Mouse (Mus musculus): ENCODE data around the gene Mak. TPM values are rescaled to one million over a fixed set of nuclear protein-coding genes. Genes with fewer than 3 reads are reported as not detected.
"Not testable (repeated sequence)": the region's sequence is repeated elsewhere in the genome, so short reads cannot be mapped to it uniquely, and the experiment has no call there.

The Mak gene
- total RNA-seq, 2 experiments from 2014 or later = not detected

GRCm38 (mm10) chr13:40998537-40998936 lies 81.0 kb downstream of the Mak start:
- DNase-seq = not testable (repeated sequence)

- DNase-seq = no peak
Measured at GRCm38 (mm10) chr13:40994487-40995263, 84.8 kb downstream of the Mak start.

- no peak for DNase-seq
Measured at GRCm38 (mm10) chr13:40988418-40988817, 91.1 kb downstream of the Mak start.

GRCm38 (mm10) chr13:40987608-40988303 lies 91.8 kb downstream of the Mak start:
- DNase-seq = not testable (repeated sequence)

DNA sequence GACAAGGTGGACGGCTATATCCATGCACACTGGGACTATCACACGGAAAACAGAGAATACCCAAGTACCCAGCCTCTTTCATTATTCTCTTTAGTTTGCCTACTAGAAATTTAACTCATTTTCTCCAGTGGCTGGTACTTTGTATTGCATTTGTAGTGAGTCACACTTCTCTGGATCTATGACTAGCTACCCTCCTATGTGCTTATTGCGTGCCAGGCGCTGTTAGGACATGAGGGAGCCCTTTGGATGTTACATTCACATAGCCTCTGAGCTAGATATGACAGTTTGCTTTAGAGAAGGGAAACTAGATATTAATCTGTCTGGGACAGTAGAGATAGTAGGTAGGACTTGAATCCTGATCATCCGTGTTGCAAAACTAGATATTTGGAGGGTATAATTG lies 93.4 kb downstream of the Mak start:
- no peak for DNase-seq

DNA sequence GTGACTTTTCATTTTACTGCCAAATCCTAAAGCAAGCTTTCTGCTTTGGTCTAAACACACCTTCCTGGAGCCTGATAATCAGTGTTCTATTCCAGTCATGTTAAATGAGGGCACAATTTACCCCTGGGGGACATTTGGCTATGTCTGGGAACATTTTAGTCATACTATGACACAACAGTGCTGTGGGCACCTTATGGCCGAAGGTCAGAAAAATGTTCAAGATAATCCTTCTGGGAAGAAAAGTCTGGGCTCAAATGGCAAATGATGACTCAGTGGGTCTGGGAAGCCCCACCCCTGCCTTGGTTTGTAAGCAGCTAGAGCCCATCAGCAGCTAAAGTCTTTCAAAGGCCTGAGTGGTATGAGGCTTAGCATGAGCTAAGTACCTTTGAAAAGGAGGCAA lies 96.7 kb downstream of the Mak start:
- DNase-seq = no peak

DNA sequence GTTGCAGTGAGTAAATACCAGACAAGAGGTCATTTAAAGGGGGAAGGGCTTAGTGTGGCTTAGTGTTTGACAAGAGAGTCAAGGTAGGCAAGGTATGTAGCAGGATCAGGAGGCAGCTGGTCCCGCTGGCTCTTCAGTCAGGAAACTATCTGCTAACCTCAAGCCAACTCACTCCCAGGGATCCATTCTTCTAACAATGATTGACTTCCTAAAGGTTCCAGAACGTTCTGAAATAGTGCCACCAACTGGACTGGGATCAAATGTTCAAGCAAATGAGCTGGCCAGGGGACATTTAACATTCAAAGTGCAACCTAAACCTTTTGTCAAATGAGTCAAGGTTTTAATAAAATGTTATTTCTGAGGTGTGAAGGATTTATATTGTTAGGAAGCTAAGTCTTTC lies 100.2 kb downstream of the Mak start:
- DNase-seq = no peak

DNA sequence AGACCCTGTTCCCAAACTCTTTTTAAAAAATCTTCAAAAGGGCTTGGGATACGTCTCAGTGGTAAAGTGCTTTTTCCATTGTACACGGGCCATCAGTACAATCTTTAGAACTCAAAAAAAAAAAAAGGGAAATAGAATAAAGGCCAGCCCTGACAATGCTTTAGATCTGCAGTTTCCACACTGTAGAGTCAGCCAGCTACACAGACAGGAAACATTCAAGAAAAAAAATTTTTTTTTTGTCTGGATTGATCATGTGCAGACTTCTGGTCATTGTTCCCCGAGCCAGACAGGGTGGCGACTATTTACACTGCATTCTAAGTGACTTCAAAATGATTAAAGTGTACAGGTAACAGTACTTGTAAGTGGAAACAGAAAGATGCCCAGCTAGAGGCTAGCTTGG lies 100.9 kb downstream of the Mak start:
- DNase-seq = no peak

DNA sequence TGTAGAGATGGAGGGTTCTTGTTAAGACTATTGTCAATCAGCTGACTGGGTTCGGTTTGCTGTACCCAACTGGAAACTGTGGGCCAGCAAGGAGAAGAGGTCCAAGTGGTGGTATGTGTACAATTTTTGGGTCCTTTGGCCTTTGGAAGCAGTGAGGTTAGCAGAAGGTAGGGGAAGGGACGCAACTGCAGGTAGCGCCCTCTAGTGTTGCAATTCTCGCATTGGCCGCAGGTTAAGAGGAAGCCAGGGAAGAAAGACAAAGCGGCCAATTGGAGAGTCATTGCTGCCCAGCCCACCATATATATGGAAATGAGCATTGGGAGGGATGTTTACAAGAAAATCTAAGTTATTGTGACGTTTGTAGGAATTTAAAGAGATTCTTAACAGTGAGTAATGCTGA lies 101.9 kb downstream of the Mak start:
- DNase-seq = peak; percentile 60

Other genes starting within 250 kb of the Mak start
- gene Gcnt2, start 220.0 kb downstream of the Mak start, total RNA-seq (2021) = 1 to 10 TPM; 4.5 to 5.1 TPM
- 10 to 100 TPM; 28.7 to 29.0 TPM for gene Pak1ip1, start 78.7 kb downstream of the Mak start, total RNA-seq (2021)
- 10 to 100 TPM; 65.9 to 79.8 TPM for gene Tmem14c, start 63.4 kb downstream of the Mak start, total RNA-seq (2021)
- gene Gcm2, start 31.3 kb upstream of the Mak start, total RNA-seq (2021) = not detected
- not detected for gene Sycp2l, start 34.6 kb upstream of the Mak start, total RNA-seq (2021)
- gene Elovl2, start 140.7 kb upstream of the Mak start, total RNA-seq (2021) = under 1 TPM; 0.32 to 0.38 TPM
- gene Smim13, start 170.1 kb upstream of the Mak start, total RNA-seq (2021) = 10 to 100 TPM; 23.4 to 24.5 TPM
- gene Gm17364, start 194.3 kb upstream of the Mak start, total RNA-seq (2021) = not detected